Mouse (Mus musculus) neutrophil, adult 5-6 weeks (primary cell): ENCODE measurements around the gene Zfp568. TPM values are rescaled to one million over a fixed set of nuclear protein-coding genes. Genes with fewer than 3 reads are reported as not detected.

Experiments used
- ATAC-seq: fragments of 151-379, 151-347 bp; 2 replicates; pipeline ENCODE4 v1.8.0; 2017; ENCODE audit warnings: mild to moderate bottlenecking, moderate TSS enrichment; ENCODE audit not compliant: insufficient number of reproducible peaks, poor library complexity, low FRiP score, severe bottlenecking; ENCODE audit errors: extremely low read depth
- total RNA-seq: library from RNA; stranded (forward); fragments of 200-1000 nt; gene quantifications from 2 replicates; pipeline ENCODE4 v1.2.3, GENCODE M21; 2017

Gene Zfp568
- total RNA-seq, 1 experiment from 2014 or later, result 18.5 TPM

GRCm38 (mm10) chr7:29983340-29983689 lies 440 bp upstream of the Zfp568 start:
- no peak for ATAC-seq

GRCm38 (mm10) chr7:29986101-29986500 lies 2.3 kb downstream of the Zfp568 start:
- ATAC-seq, result no peak

GRCm38 (mm10) chr7:29987551-29987950 lies 3.8 kb downstream of the Zfp568 start:
- ATAC-seq, result no peak

GRCm38 (mm10) chr7:29989031-29989430 lies 5.3 kb downstream of the Zfp568 start:
- no peak for ATAC-seq

- no peak for ATAC-seq
These were observed 8.9 kb downstream of the Zfp568 start for GRCm38 (mm10) chr7:29992698-29993097.

GRCm38 (mm10) chr7:29993340-29993739 lies 9.6 kb downstream of the Zfp568 start:
- no peak for ATAC-seq

- no peak for ATAC-seq
These were observed 11.4 kb downstream of the Zfp568 start for GRCm38 (mm10) chr7:29995134-29995533.

GRCm38 (mm10) chr7:30000601-30001000 lies 16.8 kb downstream of the Zfp568 start:
- ATAC-seq, result no peak

- ATAC-seq, result no peak
These were observed 23.8 kb downstream of the Zfp568 start for GRCm38 (mm10) chr7:30007601-30008000.

GRCm38 (mm10) chr7:30008020-30008690 lies 24.4 kb downstream of the Zfp568 start:
- ATAC-seq, result no peak

- no peak for ATAC-seq
These were observed 25.7 kb downstream of the Zfp568 start for GRCm38 (mm10) chr7:30009321-30010085.

GRCm38 (mm10) chr7:30010551-30011195 lies 26.9 kb downstream of the Zfp568 start:
- no peak for ATAC-seq

GRCm38 (mm10) chr7:30012956-30013363 lies 29.2 kb downstream of the Zfp568 start:
- no peak for ATAC-seq

- ATAC-seq, result no peak
These were observed 33.5 kb downstream of the Zfp568 start for GRCm38 (mm10) chr7:30017226-30017625.

GRCm38 (mm10) chr7:30019543-30019942 lies 35.8 kb downstream of the Zfp568 start:
- ATAC-seq, result no peak

- ATAC-seq, result no peak
These were observed 39.6 kb downstream of the Zfp568 start for GRCm38 (mm10) chr7:30023324-30023723.

- ATAC-seq, result no peak
These were observed 40.0 kb downstream of the Zfp568 start for GRCm38 (mm10) chr7:30023800-30024199.

- no peak for ATAC-seq
These were observed 41.6 kb downstream of the Zfp568 start for GRCm38 (mm10) chr7:30025358-30025757.

GRCm38 (mm10) chr7:30027331-30027730 lies 43.6 kb downstream of the Zfp568 start:
- ATAC-seq, result no peak

- no peak for ATAC-seq
These were observed 44.8 kb downstream of the Zfp568 start for GRCm38 (mm10) chr7:30028572-30028971.
